Mouse (Mus musculus) gastrocnemius, postnatal 14 days (tissue): Measurements from ENCODE around the gene Pot1a. TPM values are rescaled to one million over a fixed set of nuclear protein-coding genes. Genes with fewer than 3 reads are reported as not detected.
A peak's percentile ranks its signal among the peaks of the same experiment; 100 is the strongest.

Experiments
- DNase-seq: peaks from one replicate; pipeline ENCODE4 v3.0.0; 2021; ENCODE audit warnings: mixed read lengths
- intact Hi-C: fragments of 180-260 bp; cut with DNase I; formaldehyde crosslinking; loops from one replicate; pipeline ENCODE4 v1.15.1; 2025; ENCODE audit warnings: low total_unique reads
- long read RNA-seq, 2 experiments: library from polyadenylated mRNA; stranded (forward); transcript quantifications; one replicate each; pipeline ENCODE4 v2.0.0; 2021
- total RNA-seq, 2 experiments: library from RNA; stranded (reverse); gene quantifications; 2 replicates each; pipeline ENCODE4 v1.2.3; 2021

Pot1a gene
- 1 to 10 TPM; 6.9 to 8.7 TPM for total RNA-seq
- long read RNA-seq, experiment 1, partial matches to known transcripts, result 0 of 3 reads
- long read RNA-seq, experiment 1, other reads (novel, unspliced or antisense), result 2 of 3 reads
- long read RNA-seq, experiment 2, partial matches to known transcripts, result 1 of 8 reads
- long read RNA-seq, experiment 2, other reads (novel, unspliced or antisense), result 3 of 8 reads

DNA sequence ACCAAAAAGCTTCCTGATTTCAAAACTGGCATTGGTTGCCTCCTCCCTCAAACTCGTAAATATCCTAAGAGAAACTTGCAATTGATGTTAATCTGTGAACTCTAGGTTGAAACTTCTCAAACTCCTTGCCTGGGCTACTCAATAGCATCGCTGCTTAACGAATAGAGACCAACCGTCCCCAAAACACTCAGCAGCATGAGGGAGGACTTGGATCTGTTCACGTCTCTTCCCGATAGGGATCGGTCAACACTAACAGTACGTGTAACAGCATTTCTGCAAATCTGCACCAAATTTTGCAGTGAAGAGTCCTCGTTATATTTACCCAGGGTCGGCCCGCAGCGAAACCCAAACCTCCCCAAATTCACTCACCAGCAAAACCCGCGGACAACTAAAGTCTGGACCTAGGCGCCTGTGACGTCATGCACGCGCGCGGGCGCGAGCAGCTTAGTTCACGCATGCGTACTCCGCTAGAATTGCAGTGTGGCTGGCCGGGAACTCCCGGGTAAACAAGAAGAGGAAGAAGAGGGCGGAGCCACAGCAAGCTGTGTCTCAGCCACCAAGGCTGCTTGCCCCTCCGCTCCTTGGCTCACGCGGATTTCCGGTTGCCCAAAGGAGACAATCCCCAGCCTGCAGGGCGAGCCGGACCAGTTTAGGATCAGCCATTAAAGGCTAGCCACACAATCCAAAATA is at the start of gene Pot1a:
Gene Pot1a, minus strand, starts transcription at position 441 of the 690 bp plus-strand sequence.
- peak; percentile 95 for DNase-seq
- intact Hi-C loops, result no loop called here

DNA sequence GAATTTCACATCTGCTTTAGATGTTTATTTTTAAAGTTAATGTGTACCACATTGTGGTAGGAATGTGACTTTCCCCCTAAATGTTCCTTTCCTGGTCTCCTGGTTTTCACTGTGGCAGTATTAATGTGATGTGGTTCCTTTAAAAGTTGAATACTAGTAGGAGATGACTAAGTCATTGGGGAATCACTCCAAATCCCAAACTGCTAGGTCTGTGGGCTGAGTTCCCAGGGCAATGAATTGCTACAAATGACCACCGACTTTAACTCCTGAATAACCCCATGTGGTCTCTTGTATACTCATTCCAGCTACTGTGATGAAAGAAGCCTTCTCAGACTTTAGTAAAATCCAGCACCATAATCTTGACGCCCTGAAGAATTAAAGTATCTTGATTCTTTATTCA is 27.2 kb upstream of the Pot1a start:
- intact Hi-C loops, result no loop called here

DNA sequence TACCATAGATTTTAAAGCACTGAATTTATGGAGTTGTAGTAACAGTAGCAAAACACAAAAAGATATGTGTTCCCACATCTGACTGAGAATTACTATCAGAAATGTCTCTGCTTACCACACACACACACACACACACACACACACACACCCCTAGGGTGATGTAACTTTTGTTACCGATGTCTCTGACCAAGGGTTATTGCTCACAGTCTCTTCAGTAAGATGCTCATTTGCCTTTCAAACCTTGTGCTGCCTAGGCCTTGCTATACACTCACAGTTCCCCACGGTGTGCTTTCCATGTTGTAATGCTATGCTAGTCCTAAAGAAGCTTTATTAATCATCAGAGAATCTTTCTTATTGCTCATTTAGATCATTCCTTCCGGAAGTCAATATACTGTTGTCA is 3.0 kb downstream of the Pot1a start:
- DNase-seq, result no peak
- intact Hi-C loops, result no loop called here

More for the DNA sequence above, 27.2 kb upstream of the Pot1a start:
- no peak for DNase-seq

DNA sequence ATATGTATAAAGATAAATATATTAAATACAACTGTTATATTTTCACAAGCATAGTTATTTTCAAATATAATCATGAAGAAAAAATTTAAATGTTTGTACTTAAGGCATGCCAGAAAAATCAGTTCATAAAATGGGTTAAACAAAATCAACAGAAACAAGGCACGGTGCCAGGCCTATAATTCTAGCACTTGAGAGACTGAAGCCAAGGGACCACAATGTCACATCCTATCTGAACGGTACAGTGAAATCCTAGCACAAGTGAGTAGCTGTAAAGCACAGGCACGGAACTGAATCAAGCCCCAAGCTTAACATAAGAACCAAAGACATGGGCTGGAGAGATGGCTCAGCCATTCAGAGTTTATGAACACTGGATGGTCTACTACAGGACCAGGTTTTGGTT is 6.8 kb downstream of the Pot1a start:
- intact Hi-C loops, result no loop called here

DNA sequence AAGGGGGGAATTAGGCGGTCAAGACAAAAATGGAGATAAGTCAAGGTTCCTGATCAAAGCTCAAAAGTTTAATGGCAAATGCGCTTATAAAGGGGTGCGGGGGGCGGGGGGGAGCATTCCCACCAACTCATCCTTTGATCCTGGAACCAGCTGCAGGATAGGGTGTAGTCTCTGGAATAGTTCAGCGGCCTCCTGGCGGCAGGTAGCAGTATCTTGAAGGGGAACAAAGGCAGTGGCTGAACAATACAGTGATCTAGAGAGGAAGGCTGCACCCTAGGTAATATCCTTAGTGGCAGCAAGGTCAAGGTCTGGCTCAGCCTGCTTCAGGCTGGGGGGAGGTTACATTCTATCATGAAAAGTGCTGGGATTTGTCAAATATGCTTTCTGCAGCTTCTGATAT is 7.8 kb downstream of the Pot1a start:
- intact Hi-C loops, result no loop called here
- DNase-seq, result no peak

More for the DNA sequence above, 6.8 kb downstream of the Pot1a start:
- no peak for DNase-seq

DNA sequence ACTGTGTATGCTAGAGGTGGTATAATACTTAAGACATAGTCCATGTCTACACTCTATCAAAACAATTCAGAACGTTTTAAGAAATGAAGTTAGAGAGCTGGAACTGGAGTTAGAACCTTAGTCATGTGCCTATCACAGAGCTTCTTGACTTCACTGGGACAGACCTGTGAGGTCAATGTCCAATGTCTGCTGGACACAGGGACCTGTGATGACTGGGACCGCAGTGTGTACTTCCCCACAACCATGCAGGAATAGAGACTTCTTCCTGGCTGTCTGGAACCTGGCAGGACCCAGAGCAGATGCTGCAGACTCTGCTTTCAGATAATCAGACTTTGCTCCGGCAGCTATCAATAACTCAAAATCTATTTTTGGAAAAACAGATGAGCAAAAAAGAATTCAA is 40.8 kb downstream of the Pot1a start:
- intact Hi-C loops, result no loop called here
- DNase-seq, result no peak

DNA sequence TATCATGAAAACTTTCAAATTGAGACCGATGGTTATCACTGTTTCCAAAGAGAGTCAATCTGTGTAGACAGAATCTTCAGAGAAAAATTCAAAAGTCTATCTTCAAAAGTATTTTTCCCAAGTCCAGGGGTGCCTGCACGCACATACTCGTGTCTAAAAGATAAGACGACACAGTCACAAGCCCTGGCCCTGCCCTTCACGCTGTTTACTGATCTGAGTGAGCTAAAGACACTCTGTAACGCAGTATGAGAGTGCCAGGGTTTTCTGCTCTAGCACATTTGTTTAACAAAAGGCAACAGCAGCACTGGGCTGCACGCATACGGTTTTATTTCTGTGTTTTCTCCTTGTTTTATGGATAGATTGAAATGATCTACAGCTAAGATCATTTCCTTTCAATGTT is 41.5 kb downstream of the Pot1a start:
- intact Hi-C loops, result no loop called here
- DNase-seq, result no peak

DNA sequence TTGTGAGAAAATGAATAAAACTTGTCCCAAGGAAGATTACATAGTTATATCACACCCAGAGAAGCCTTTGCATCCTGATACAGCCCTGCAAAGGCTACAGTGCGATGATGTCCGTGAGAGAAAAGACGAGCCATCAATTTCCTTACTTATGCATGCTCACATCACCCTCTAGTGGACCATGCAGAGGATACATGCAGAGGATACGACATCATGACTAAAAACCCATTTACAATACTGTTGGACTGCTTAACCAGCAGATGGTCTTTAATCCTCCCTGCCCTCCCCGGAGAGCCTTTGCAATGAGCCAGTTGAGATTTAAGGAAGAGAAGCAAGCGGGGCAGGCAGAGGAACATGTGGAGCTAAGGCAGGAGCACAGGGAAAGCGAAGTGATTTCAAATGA is 42.0 kb downstream of the Pot1a start:
- DNase-seq, result peak; percentile 12
- intact Hi-C loops, result no loop called here

DNA sequence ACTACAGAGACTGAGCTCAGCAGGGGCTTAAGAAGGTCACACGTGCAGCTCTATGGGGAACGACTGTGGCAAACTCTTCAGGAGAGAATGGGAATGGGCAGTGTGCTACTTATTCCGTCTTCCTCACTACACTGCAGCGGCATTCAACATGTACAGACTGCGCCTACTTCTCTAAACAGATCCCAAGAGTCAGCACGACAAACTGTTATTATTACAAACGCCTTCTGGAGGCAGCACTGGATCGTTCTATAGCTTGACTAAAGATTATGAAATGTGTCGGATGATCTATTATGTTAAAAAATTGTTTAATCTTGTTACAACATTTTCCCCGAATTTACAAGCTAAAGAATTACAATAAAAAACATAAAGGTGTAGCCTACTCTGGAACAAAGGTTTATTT is 42.8 kb downstream of the Pot1a start:
- intact Hi-C loops, result no loop called here
- DNase-seq, result no peak

DNA sequence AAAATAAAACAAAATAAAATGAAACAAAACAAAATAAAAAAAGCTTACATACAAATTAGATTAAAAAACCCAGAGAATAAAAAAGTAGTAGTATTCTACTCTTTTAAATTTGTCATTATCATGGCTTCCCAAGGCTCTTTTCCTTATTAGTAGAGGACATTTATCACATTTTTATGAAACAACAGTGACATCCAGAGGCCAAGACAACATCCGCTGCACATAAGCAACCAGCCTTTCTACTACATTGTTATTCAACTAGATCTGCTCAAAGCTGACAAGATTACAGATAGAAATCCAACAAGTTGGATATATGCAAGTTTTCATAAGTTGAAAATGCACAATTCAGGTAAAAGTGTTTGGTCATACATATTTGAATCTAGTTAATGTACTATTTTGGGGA is 56.4 kb downstream of the Pot1a start:
- DNase-seq, result no peak
- intact Hi-C loops, result no loop called here

DNA sequence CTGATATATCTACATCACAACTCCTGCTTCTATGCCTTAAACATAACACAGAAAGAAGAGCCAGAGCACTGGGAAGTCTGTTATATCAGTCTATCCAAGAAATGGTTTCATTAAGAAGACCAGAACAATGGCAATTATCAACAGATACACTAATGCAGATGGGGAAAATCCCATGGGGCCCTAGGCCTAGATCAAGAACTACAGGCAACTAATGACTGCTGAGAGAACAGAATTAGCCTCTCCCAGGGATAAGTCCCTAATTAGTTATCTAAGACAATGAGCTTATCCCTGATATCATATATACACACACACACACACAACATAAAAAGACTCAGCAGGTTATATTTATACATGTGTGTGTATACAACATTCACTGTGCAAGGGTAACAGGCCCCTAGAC is 72.5 kb downstream of the Pot1a start:
- DNase-seq, result no peak
- intact Hi-C loops, result no loop called here

DNA sequence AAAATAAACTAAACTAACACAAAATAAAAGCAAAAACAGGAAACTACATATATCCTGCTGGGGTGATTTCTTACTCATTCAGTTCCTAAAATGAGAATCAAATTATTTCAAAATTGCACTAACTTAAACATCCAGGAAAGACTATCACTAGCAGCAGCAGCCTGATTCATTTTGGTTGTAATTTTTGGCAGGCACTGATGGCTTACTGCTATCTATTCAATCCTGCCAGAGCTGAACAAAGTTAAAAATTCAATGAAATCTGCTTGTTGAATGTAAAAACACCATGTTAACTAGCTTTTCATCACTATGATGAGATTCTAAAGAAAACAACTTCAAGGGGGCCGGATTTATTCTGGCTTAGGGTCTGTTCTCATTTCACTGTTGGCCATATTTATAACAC is 82.5 kb downstream of the Pot1a start:
- no peak for DNase-seq

DNA sequence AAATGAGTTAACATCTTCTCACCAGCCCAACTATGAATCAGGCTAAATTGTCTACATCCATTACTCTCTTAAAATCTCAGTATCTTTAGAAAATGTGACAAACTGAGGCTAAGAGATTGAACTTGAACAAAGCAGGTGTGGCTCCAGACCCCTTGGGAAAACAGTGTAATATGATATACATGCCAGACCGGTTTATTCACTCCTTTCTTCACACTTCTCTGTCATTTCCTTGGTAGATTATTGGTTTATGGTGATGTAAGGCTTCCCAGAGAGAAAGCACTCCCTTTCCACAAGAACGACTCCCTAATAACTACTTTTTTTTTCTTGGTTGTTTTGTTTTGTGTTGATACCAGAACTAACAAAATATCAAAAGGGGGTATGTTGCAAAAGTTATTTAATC is 98.4 kb downstream of the Pot1a start:
- DNase-seq, result no peak
- intact Hi-C loops, result no loop called here

More for the DNA sequence above, 82.5 kb downstream of the Pot1a start:
- intact Hi-C loops, result no loop called here

DNA sequence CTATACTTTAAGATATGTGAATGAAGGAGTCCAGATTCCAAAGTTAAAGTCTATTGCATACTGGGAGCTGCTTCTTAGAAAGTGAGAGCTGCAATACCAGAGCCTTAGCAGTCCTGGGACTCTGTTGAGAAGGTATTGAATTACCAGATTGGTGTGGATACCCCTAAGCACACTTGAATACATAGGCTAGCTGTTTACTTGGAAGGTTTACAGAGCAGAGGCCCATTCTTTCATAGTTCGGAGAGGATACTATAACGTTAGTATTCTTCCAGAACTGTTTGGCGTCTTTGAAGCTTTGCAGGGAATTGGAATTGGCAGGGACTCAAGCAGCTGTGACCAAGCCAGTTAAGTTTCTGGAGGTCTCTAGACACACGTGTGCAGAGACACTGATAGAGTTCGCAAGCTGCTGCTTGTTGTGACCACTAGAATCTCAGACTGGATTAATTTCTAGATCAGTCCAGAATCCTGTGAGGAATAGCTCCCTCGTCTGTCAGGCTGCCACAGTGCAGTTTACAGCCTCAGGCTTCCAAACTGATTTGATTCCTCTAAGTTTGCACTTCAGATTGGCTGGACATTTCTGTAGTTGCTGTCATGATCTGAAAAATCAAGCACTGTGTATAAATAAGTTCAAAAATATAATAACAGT is 99.7 kb downstream of the Pot1a start:
- DNase-seq, result peak; percentile 23
- intact Hi-C loops, result no loop called here

DNA sequence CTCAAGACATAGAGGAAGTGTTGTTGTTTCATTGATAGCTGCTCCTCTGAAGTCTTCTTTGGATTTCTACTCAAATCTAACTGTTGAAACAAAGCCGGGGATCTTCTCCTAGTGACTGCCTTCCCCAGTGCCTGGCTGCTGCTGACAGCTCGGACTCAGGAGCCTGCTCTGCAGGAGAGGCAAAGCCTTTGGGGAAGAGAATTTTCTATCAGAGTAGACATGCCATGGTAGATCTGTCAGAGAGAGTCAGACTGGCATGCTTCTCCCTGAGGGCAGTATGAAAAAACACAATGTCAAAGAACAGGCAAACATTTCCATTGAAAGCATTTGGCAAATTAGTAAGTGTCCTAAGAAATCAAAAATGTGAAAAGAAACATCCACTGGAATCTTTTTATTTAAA is 109.1 kb downstream of the Pot1a start:
- intact Hi-C loops, result no loop called here
- DNase-seq, result no peak

Other genes with a start within 250 kb of the Pot1a start
- under 1 TPM; 0.08 to 0.13 TPM for gene Gpr37, start 118.5 kb downstream of the Pot1a start, total RNA-seq